Mouse (Mus musculus) megakaryocyte, embryonic 14.5 days (primary cell): ENCODE data around the gene Gcnt4. TPM values are rescaled to one million over a fixed set of nuclear protein-coding genes. Genes with fewer than 3 reads are reported as not detected.
"Not testable (repeated sequence)": the region's sequence is repeated elsewhere in the genome, so short reads cannot be mapped to it uniquely, and the experiment has no call there.

Experiments
- H3K27me3 ChIP-seq: replicated peaks from 2 replicates; pipeline ENCODE3; 2012; ENCODE audit warnings: inconsistent platforms
- H3K36me3 ChIP-seq: replicated peaks from 2 replicates; pipeline ENCODE3; 2012; ENCODE audit warnings: low read length, inconsistent platforms, mixed read lengths
- H3K4me1 ChIP-seq: 2 replicates; pipeline ENCODE4 v1.6.1; 2012; ENCODE audit warnings: inconsistent platforms
- H3K4me3 ChIP-seq: replicated peaks from 2 replicates; pipeline ENCODE3; 2012; ENCODE audit warnings: moderate library complexity, mild to moderate bottlenecking, inconsistent platforms
- H3K9me3 ChIP-seq: 2 replicates; pipeline ENCODE4 v1.6.1; 2012; ENCODE audit warnings: inconsistent platforms
- FLI1 ChIP-seq: IDR thresholded peaks from 2 replicates; pipeline ENCODE4 v1.6.1; 2012; ENCODE audit warnings: low read length, inconsistent platforms, mixed read lengths
- GATA1 ChIP-seq: IDR thresholded peaks from 3 replicates; pipeline ENCODE4 v1.6.1; 2012; ENCODE audit warnings: mixed read lengths, low read length, inconsistent platforms, borderline replicate concordance
- polyA plus RNA-seq: library from polyadenylated mRNA; stranded (reverse); fragments of >175 nt; gene quantifications from 2 replicates; pipeline ENCODE4 v1.2.3, GENCODE M21; 2012; ENCODE audit warnings: low replicate concordance; ENCODE audit not compliant: insufficient read depth

Gene Gcnt4
- polyA plus RNA-seq, 1 experiment: not detected

GRCm38 (mm10) chr13:96925991-96926725, 1.7 kb downstream of the Gcnt4 start:
- Histone ChIP-seq H3K36me3 (no peaks in the 10 kb centered on the region), H3K4me1 (peaks cover 17% of the 10 kb centered on the region), H3K9me3 (peaks cover 23% of the 10 kb centered on the region), H3K27me3 (peaks cover 72% of the 10 kb centered on the region), H3K4me3 (no peak overlapping the region)
- TF ChIP-seq FLI1: no peak

DNA sequence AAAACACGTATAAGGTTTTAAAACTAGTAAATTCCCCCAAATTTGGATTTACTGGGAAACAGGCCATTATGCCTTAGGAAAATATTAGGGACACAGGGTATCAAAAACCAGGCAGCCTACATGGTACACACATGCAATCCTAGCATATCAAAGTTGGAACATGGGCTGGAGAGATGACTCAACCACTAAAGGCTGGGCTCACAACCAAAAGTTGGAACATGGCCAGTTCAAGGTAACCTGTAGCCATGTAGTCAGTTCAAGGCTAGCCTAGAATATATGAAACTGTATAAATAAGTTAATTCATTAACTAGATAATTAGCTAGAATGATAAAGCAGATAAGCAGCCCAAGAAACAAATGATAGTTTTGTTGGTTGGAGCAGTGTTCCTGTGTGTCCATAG, 3.3 kb downstream of the Gcnt4 start:
- Histone ChIP-seq H3K9me3 (peaks cover 29% of the 10 kb centered on the region), H3K4me1 (peaks cover 17% of the 10 kb centered on the region), H3K36me3 (no peaks in the 10 kb centered on the region), H3K4me3 (no peak overlapping the region), H3K27me3 (peaks cover 86% of the 10 kb centered on the region)
- no peak for TF ChIP-seq GATA1
- TF ChIP-seq FLI1: no peak

- Histone ChIP-seq H3K4me3 (no peak overlapping the region), H3K4me1 (peaks cover 17% of the 10 kb centered on the region), H3K36me3 (no peaks in the 10 kb centered on the region), H3K9me3 (peaks cover 29% of the 10 kb centered on the region), H3K27me3 (peaks cover 88% of the 10 kb centered on the region)
- TF ChIP-seq FLI1 (no peak), GATA1 (no peak)
These were observed 4.0 kb downstream of the Gcnt4 start for GRCm38 (mm10) chr13:96928432-96929039.

DNA sequence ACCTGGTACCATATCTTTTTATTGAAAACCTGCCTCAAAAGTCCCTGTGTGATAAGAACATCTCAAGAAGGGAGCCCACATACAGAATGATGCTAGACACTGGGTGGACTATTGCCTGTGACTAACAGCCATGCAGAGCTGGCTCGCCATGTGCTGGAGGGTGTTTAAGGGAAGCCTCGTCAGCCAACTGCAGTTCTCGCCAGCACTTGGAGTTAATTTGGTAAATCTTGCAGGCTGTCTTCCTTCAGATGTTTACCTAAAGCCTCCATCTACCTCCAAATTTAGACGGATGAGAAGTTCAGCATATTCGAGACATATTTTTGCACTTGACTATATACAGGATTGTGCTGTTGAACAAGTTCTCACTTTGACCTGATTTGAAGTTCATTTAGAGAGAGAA, 8.3 kb downstream of the Gcnt4 start:
- TF ChIP-seq FLI1: no peak
- TF ChIP-seq GATA1: no peak
- Histone ChIP-seq H3K4me3 (no peak overlapping the region), H3K36me3 (no peaks in the 10 kb centered on the region), H3K9me3 (peaks cover 20% of the 10 kb centered on the region), H3K4me1 (no peaks in the 10 kb centered on the region), H3K27me3 (peaks cover 63% of the 10 kb centered on the region)

GRCm38 (mm10) chr13:96933367-96933766, 8.9 kb downstream of the Gcnt4 start:
- TF ChIP-seq FLI1: no peak
- TF ChIP-seq GATA1: no peak
- no peaks in the 10 kb centered on the region for H3K36me3 ChIP-seq
- peaks cover 57% of the 10 kb centered on the region for H3K27me3 ChIP-seq
- H3K4me1 ChIP-seq: no peaks in the 10 kb centered on the region
- H3K4me3 ChIP-seq: no peak overlapping the region
- peaks cover 20% of the 10 kb centered on the region for H3K9me3 ChIP-seq

DNA sequence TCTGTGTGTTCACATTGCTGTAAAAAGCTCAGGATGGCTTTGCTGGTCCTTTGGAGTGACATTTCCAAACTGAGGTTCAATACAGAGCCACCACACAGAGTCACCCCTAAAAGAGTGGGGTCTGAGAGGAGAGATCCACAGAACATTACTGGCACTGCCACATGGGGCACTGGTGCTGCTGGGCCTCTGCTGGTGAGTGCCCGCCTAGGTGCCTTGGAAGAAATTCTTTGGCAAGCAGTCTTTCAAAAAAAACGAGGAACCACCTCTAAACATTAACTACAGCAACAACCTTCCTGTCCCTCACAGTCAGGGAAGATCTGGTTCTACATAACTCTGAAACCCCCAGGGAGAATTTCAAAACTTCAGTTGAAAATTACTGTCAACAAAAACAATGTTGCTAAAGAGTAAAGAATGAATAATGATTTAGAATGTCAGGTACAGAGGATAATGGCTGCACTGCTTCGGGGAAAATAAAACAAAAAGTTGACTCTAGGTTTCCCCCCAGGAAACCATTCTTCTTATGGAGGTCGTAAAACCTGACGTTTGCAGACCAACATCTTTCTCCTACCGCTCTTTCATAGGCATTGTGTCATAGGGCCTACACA, 11.8 kb downstream of the Gcnt4 start:
- Histone ChIP-seq H3K4me3 (no peak overlapping the region), H3K9me3 (peaks cover 4% of the 10 kb centered on the region), H3K36me3 (no peaks in the 10 kb centered on the region), H3K27me3 (peaks cover 35% of the 10 kb centered on the region), H3K4me1 (no peaks in the 10 kb centered on the region)
- no peak for TF ChIP-seq GATA1
- TF ChIP-seq FLI1: no peak

GRCm38 (mm10) chr13:96937059-96937558, 12.6 kb downstream of the Gcnt4 start:
- Histone ChIP-seq H3K27me3 (peaks cover 29% of the 10 kb centered on the region), H3K9me3 (no peaks in the 10 kb centered on the region), H3K36me3 (no peaks in the 10 kb centered on the region), H3K4me3 (no peak overlapping the region), H3K4me1 (no peaks in the 10 kb centered on the region)
- TF ChIP-seq FLI1 (no peak), GATA1 (no peak)

DNA sequence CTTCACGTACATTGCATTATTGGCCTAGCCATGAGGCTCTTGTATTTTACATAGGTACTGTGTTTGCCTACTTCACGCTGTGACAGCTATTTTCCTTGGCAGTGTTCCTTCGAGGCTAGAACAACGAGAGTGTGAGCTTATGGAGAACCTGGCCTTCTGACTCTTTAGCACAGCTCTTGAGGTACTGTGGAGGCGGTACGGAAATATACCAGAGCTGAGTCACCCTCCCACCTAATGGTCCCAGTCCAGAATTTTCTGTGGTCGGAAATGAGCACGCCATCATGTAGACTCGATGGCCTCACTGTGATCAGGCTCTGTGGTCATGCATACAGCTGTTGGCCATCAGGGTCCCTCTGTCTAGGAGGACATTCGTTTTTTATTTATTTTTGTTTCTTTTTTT, 15.2 kb downstream of the Gcnt4 start:
- no peaks in the 10 kb centered on the region for H3K36me3 ChIP-seq
- no peak overlapping the region for H3K4me3 ChIP-seq
- TF ChIP-seq GATA1: no peak
- TF ChIP-seq FLI1: no peak
- H3K4me1 ChIP-seq: no peaks in the 10 kb centered on the region
- peaks cover 27% of the 10 kb centered on the region for H3K27me3 ChIP-seq
- H3K9me3 ChIP-seq: no peaks in the 10 kb centered on the region

DNA sequence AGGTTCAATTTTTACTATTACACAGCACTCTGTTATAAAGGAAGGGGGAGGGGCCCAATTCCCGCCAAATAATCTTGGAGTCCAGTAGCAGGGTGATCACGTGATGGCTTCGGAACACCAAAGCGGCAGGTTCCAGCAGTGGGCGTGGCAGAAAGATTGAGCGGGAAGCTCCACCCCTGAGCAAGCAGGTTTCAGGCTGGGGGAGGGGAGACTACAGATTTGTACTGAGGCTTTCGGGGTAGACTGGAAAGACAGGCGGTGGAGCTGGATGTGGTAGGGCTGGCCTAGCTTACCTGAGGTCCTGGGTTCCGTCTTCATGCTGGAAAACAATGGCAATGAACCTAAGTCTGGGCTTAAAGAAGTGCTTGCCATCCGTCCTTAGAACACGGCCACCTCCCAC, 17.0 kb downstream of the Gcnt4 start:
- not testable (repeated sequence) for H3K4me3 ChIP-seq, H3K9me3 ChIP-seq, H3K4me1 ChIP-seq, H3K36me3 ChIP-seq
- peaks cover 25% of the 10 kb centered on the region for H3K27me3 ChIP-seq

GRCm38 (mm10) chr13:96943571-96943970, 19.1 kb downstream of the Gcnt4 start:
- Histone ChIP-seq H3K27me3 (peaks cover 23% of the 10 kb centered on the region), H3K36me3 (no peaks in the 10 kb centered on the region), H3K9me3 (peaks cover 11% of the 10 kb centered on the region), H3K4me3 (no peak overlapping the region), H3K4me1 (no peaks in the 10 kb centered on the region)
- TF ChIP-seq FLI1 (no peak), GATA1 (no peak)
